Mouse (Mus musculus) heart, postnatal 0 days (tissue): ENCODE data around the gene Cggbp1.

Experiments
- CTCF ChIP-seq: IDR thresholded peaks from 2 replicates; pipeline ENCODE4 v1.5.1; 2016; ENCODE audit warnings: antibody characterized with exemption, control low read depth, low read depth
- EP300 ChIP-seq: IDR thresholded peaks from 2 replicates; pipeline ENCODE4 v1.6.1; 2016; ENCODE audit warnings: antibody characterized with exemption, low read depth

DNA sequence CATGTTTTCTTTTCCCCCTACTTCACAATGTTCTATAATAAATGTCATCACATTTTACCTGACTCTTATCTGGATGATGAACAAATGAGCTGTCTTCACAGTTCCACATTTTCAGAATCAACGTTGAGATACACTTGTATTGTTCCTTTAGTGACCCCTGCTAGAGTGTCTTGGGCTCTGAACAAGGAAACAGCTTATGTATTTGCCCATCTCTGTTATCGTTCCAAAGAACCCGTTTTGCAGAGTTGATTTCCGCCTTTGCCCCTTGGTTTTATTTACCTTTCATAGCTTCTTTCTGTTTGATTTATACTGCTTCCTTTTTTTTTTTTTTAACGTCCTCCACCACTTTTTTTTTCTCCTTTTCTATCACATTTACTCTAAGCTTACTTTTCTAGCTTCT lies 27.9 kb downstream of the Cggbp1 start:
- TF ChIP-seq EP300 (no peak), CTCF (no peak)
